Mouse (Mus musculus): ENCODE results near the gene Rab33b.

Gene Rab33b

GRCm38 (mm10) chr3:51511983-51512382, 28.3 kb downstream of the Rab33b start:
- no peak for DNase-seq (ENCODE audit: low read depth, low spot score)

- no peak for DNase-seq (ENCODE audit: low read depth, low spot score)
Measured at GRCm38 (mm10) chr3:51517467-51517866, 33.7 kb downstream of the Rab33b start.

- DNase-seq (ENCODE audit: low read depth, low spot score), result no peak
Measured at GRCm38 (mm10) chr3:51517878-51518762, 34.4 kb downstream of the Rab33b start.

- DNase-seq (ENCODE audit: low read depth, low spot score), result no peak
Measured at GRCm38 (mm10) chr3:51518763-51519121, 35.0 kb downstream of the Rab33b start.

GRCm38 (mm10) chr3:51521262-51521661, 37.5 kb downstream of the Rab33b start:
- no peak for DNase-seq (ENCODE audit: low read depth, low spot score)

- DNase-seq (ENCODE audit: low read depth, low spot score), result no peak
Measured at GRCm38 (mm10) chr3:51525186-51525785, 41.6 kb downstream of the Rab33b start.

- no peak for DNase-seq (ENCODE audit: low read depth, low spot score)
Measured at GRCm38 (mm10) chr3:51526891-51527290, 43.2 kb downstream of the Rab33b start.

- no peak for DNase-seq (ENCODE audit: low read depth, low spot score)
Measured at GRCm38 (mm10) chr3:51531473-51532281, 48.0 kb downstream of the Rab33b start.

- no peak for DNase-seq (ENCODE audit: low read depth, low spot score)
Measured at GRCm38 (mm10) chr3:51532282-51532620, 48.5 kb downstream of the Rab33b start.

GRCm38 (mm10) chr3:51533573-51533972, 49.9 kb downstream of the Rab33b start:
- DNase-seq (ENCODE audit: low read depth, low spot score), result no peak

GRCm38 (mm10) chr3:51534013-51534412, 50.3 kb downstream of the Rab33b start:
- no peak for DNase-seq (ENCODE audit: low read depth, low spot score)

- DNase-seq (ENCODE audit: low read depth, low spot score), result peak; percentile 79
Measured at GRCm38 (mm10) chr3:51539567-51540408, 56.1 kb downstream of the Rab33b start.

- no peak for DNase-seq (ENCODE audit: low read depth, low spot score)
Measured at GRCm38 (mm10) chr3:51540659-51541058, 56.9 kb downstream of the Rab33b start.

- DNase-seq (ENCODE audit: low read depth, low spot score), result no peak
Measured at GRCm38 (mm10) chr3:51544442-51545128, 60.9 kb downstream of the Rab33b start.
